Mouse (Mus musculus) midbrain, postnatal 0 days (tissue): Measurements from ENCODE around the gene P3h4. TPM values are rescaled to one million over a fixed set of nuclear protein-coding genes. Genes with fewer than 3 reads are reported as not detected.
A peak's percentile ranks its signal among the peaks of the same experiment; 100 is the strongest.

Source experiments
- ATAC-seq: fragments of 200-750 bp; cut with Nextera tagmentation; 2 replicates; pipeline ENCODE4 v1.8.0; 2017; ENCODE audit warnings: moderate number of reproducible peaks, mild to moderate bottlenecking, moderate TSS enrichment, moderate library complexity; ENCODE audit not compliant: low FRiP score
- DNase-seq: peaks from one replicate; pipeline ENCODE4 v3.0.0-alpha.2; 2015; ENCODE audit warnings: low spot score
- H3K27ac ChIP-seq: fragments of 300-500 bp; sonication (generic); 2 replicates; pipeline ENCODE4 v1.5.1; 2014; ENCODE audit warnings: low read depth, mild to moderate bottlenecking, low read length, mixed read lengths
- H3K27me3 ChIP-seq: fragments of 300-500 bp; sonication (generic); 2 replicates; pipeline ENCODE4 v1.6.1; 2014; ENCODE audit warnings: low read length, control low read depth, mixed read lengths; ENCODE audit not compliant: insufficient read depth
- H3K36me3 ChIP-seq: fragments of 300-500 bp; sonication (generic); 2 replicates; pipeline ENCODE4 v1.6.1; 2014; ENCODE audit warnings: low read length, control low read depth, mixed read lengths; ENCODE audit not compliant: insufficient read depth
- H3K4me1 ChIP-seq: fragments of 300-500 bp; sonication (generic); 2 replicates; pipeline ENCODE4 v1.6.1; 2014; ENCODE audit warnings: mild to moderate bottlenecking, control low read depth, antibody characterized with exemption, low read length, mixed read lengths; ENCODE audit not compliant: insufficient read depth
- H3K4me2 ChIP-seq: fragments of 300-500 bp; sonication (generic); 2 replicates; pipeline ENCODE4 v1.6.1; 2014; ENCODE audit warnings: low read depth, mild to moderate bottlenecking, low read length, mixed read lengths; ENCODE audit not compliant: poor library complexity, severe bottlenecking
- H3K4me3 ChIP-seq: fragments of 300-500 bp; sonication (generic); 2 replicates; pipeline ENCODE4 v1.5.1; 2014; ENCODE audit warnings: low read depth, mild to moderate bottlenecking, low read length, moderate library complexity
- H3K9ac ChIP-seq: fragments of 300-500 bp; sonication (generic); replicated peaks from 2 replicates; pipeline ENCODE4 v1.6.1; 2014; ENCODE audit warnings: mild to moderate bottlenecking, low read length, moderate library complexity, mixed read lengths; ENCODE audit not compliant: poor library complexity, severe bottlenecking
- H3K9me3 ChIP-seq: fragments of 300-500 bp; sonication (generic); 2 replicates; pipeline ENCODE4 v1.6.1; 2016; ENCODE audit warnings: low read length, control low read depth
- CTCF ChIP-seq: IDR thresholded peaks from 2 replicates; pipeline ENCODE4 v1.5.1; 2016; ENCODE audit warnings: antibody characterized with exemption, mild to moderate bottlenecking
- WGBS: fragments of 180-500 bp; shearing (Covaris S2); extraction: QIAGEN DNeasy Blood & Tissue Kit; methylation state at CpG from one replicate; pipeline ENCODE4 v1.1.7; 2014; 5-methylcytosine and 5-hydroxymethylcytosine counted together
- polyA plus RNA-seq: library from polyadenylated mRNA; unstranded; fragments of >200 nt; fragmentation: Nextera tagmentation; extraction: Ambion mirVana; gene quantifications from 2 replicates; pipeline ENCODE4 v1.2.1, GENCODE M21; 2015
- total RNA-seq: library from RNA; depleted of rRNA; stranded (reverse); fragments of >200 nt; gene quantifications from 2 replicates; pipeline ENCODE4 v1.2.3, GENCODE M21; 2014

P3h4 gene
- total and polyA plus RNA-seq, 2 experiments from 2014 or later: 23.4 to 26.0 TPM

GRCm38 (mm10) chr11:100411736-100412135 lies 2.9 kb downstream of the P3h4 start:
- ATAC-seq (no peak), DNase-seq (no peak)
- Histone ChIP-seq H3K4me2 (no peak overlapping the region), H3K36me3 (peaks cover 9% of the 10 kb centered on the region), H3K27ac (no peak overlapping the region), H3K9ac (peak overlapping the region; percentile 13; the same call in 1 of the 2 replicates), H3K27me3 (peaks cover 7% of the 10 kb centered on the region; the same call in 1 of the 2 replicates), H3K4me1 (peaks cover 17% of the 10 kb centered on the region; the same call in 1 of the 2 replicates), H3K9me3 (no peaks in the 10 kb centered on the region), H3K4me3 (no peak overlapping the region)
- no peak for TF ChIP-seq CTCF
- 84% methylated on average over 11 of the region's 11 CpGs for WGBS

GRCm38 (mm10) chr11:100409686-100410085 lies 5.0 kb downstream of the P3h4 start:
- TF ChIP-seq CTCF: no peak
- no peak for ATAC-seq

GRCm38 (mm10) chr11:100408835-100409462 lies 5.7 kb downstream of the P3h4 start:
- WGBS: 96% methylated on average over 12 of the region's 12 CpGs
- no peaks in the 10 kb centered on the region for H3K9me3 ChIP-seq
- H3K4me1 ChIP-seq: 0 out of 2 replicates have a peak, but pooled peaks cover 12% of the 10 kb centered on the region
- no peak overlapping the region for H3K9ac ChIP-seq
- no peak for DNase-seq
- H3K36me3 ChIP-seq: peaks cover 9% of the 10 kb centered on the region
- H3K27me3 ChIP-seq: no peaks in the 10 kb centered on the region
- TF ChIP-seq CTCF: no peak
- ATAC-seq: no peak
- no peak overlapping the region for H3K4me3 ChIP-seq
- no peak overlapping the region for H3K4me2 ChIP-seq
- H3K27ac ChIP-seq: no peak overlapping the region

More at GRCm38 (mm10) chr11:100409686-100410085, 5.0 kb downstream of the P3h4 start:
- no peak overlapping the region for H3K27ac ChIP-seq
- no peak overlapping the region for H3K4me2 ChIP-seq
- H3K4me3 ChIP-seq: no peak overlapping the region
- peaks cover 12% of the 10 kb centered on the region; the same call in 1 of the 2 replicates for H3K4me1 ChIP-seq
- H3K36me3 ChIP-seq: peaks cover 9% of the 10 kb centered on the region
- no peak for DNase-seq
- no peaks in the 10 kb centered on the region for H3K27me3 ChIP-seq
- H3K9ac ChIP-seq: no peak overlapping the region
- WGBS: 89% methylated on average over 3 of the region's 3 CpGs
- no peaks in the 10 kb centered on the region for H3K9me3 ChIP-seq

GRCm38 (mm10) chr11:100408076-100408834 lies 6.4 kb downstream of the P3h4 start:
- TF ChIP-seq CTCF: peak; percentile 78
- no peak; the same call in 1 of the 2 replicates for ATAC-seq
- WGBS: 46% methylated on average over 10 of the region's 10 CpGs

DNA sequence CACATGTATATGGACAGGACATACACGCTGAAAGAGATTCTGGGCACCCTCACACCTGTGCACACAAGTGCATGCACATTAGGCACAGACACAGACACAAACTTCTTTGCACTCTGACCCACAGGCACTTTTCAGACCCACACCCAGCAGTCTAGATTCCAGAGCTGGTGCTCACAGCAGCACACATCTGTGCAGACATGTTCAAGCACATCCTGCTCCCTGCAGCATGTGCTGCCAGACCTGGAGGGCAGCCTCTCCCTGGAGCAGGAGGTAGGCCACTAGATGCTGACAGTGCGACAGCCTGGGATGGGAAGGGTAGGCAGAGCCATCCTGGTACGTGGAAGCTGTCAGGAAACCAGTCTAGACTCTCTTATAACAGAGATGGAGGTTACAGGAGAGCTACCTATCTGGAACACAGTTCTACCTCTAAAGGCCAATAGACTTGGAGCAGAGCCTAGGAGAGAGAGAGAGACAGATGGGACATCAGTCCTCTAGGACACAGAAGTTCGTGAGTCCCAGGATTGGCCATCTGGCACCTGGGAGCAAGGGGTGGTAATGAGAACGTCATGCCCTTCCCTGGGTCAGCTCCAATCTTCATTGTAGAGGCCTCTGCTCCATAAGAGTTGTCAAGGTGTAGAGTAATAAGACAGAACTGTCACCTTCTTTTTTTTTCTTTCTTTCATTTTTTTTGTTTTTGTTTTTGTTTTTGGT lies 7.5 kb downstream of the P3h4 start:
- H3K27ac ChIP-seq: no peak overlapping the region
- no peaks in the 10 kb centered on the region for H3K9me3 ChIP-seq
- peaks cover 9% of the 10 kb centered on the region for H3K36me3 ChIP-seq
- H3K4me2 ChIP-seq: no peak overlapping the region
- WGBS: 87% methylated on average over 5 of the region's 5 CpGs
- DNase-seq (no peak), ATAC-seq (no peak)
- 0 out of 2 replicates have a peak, but pooled peaks cover 4% of the 10 kb centered on the region for H3K4me1 ChIP-seq
- H3K4me3 ChIP-seq: no peak overlapping the region
- H3K27me3 ChIP-seq: no peaks in the 10 kb centered on the region
- TF ChIP-seq CTCF: no peak
- H3K9ac ChIP-seq: no peak overlapping the region

More at GRCm38 (mm10) chr11:100408076-100408834, 6.4 kb downstream of the P3h4 start:
- peak; percentile 61 for DNase-seq
- H3K9me3 ChIP-seq: no peaks in the 10 kb centered on the region
- no peak overlapping the region for H3K9ac ChIP-seq
- no peak overlapping the region for H3K4me3 ChIP-seq
- H3K36me3 ChIP-seq: peaks cover 9% of the 10 kb centered on the region
- H3K4me2 ChIP-seq: no peak overlapping the region
- no peak overlapping the region for H3K27ac ChIP-seq
- no peaks in the 10 kb centered on the region for H3K27me3 ChIP-seq
- 0 out of 2 replicates have a peak, but pooled peaks cover 8% of the 10 kb centered on the region for H3K4me1 ChIP-seq
